Mouse (Mus musculus): ENCODE measurements at regions not wholly inside any gene's neighbourhood (a gene's known extent, or its start where the extent isn't known, plus 50 kb on each side); places are given as distances from the start of the nearest gene placed in this dataset.

DNA sequence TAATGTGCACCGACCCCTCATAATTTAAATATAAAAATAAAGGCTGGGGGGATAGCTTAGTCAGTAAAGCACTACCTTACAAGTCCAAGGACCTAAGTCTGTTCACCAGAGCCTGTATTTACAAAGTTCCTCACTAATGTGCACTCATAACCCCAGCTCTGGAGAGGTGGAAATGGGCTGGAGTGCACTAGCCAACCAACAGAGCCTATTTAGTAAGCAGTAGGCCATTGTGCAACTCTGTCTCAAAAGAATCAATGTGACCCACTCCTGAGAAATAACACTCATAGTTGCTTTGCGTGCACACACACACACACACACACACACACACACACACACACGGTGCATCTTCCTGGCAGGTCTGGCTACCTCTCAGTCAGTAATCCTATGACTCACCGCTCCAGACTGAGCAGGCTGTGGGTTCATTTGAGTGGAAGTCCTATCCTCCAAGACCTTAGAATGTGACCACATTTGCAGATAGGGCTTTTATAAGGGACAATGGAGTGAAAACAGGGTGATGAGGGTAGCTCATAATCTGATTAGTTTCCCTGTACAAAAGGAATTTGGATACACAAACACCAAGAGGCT, 256.9 kb downstream of the Bcor start:
- H3K4me1 ChIP-seq (ENCODE audit: control insufficient read depth, insufficient read depth, low read length) = no peaks in the 10 kb centered on the region
- H3K27me3 ChIP-seq (ENCODE audit: control insufficient read depth, insufficient read depth, low read length) = peaks cover 10% of the 10 kb centered on the region; the same call in 1 of the 2 replicates
- H3K36me3 ChIP-seq (ENCODE audit: control insufficient read depth, insufficient read depth, low read length) = no peaks in the 10 kb centered on the region
- H3K9me3 ChIP-seq (replicated peaks; ENCODE audit: control insufficient read depth, low read length) = no peaks in the 10 kb centered on the region
- no peak overlapping the region for H3K4me2 ChIP-seq
- H3K9ac ChIP-seq (ENCODE audit: low read depth, low read length) = no peak overlapping the region
- no peak overlapping the region for H3K4me3 ChIP-seq (ENCODE audit: low read depth, low read length)
- 87% methylated on average over 4 of the region's 4 CpGs for WGBS (ENCODE audit: insufficient replicate concordance)
- ATAC-seq (replicated peaks; ENCODE audit: insufficient number of reproducible peaks, low FRiP score, low TSS enrichment) = no peak
- H3K27ac ChIP-seq (ENCODE audit: low read depth, low read length) = no peak overlapping the region

DNA sequence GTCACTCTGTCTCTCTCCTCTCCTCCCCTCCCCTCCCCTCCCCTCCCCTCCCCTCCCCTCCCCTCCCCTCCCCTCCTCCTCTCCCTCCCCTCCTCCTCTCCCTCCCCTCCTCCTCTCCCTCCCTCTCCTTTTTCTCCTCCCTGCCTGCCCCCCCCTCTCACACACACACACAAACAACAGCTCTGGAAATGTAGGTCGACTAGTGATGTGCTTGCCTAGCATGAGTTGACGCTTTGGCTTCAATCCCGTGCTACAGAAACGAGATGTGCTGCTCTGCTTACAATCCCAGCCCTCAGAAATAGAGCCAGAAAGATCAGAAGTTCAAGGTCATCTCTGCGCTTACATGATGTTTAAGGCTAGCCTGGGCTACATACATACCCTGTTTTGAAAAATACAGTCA, 254.9 kb downstream of the Bcor start:
- no peak overlapping the region for H3K9ac ChIP-seq (ENCODE audit: low read depth, low read length)
- H3K4me2 ChIP-seq = no peak overlapping the region
- H3K9me3 ChIP-seq (replicated peaks; ENCODE audit: control insufficient read depth, low read length) = no peaks in the 10 kb centered on the region
- H3K4me3 ChIP-seq (ENCODE audit: low read depth, low read length) = no peak overlapping the region
- no peak for ATAC-seq (replicated peaks; ENCODE audit: insufficient number of reproducible peaks, low FRiP score, low TSS enrichment)
- WGBS (ENCODE audit: insufficient replicate concordance) = 61% methylated on average over 5 of the region's 5 CpGs
- no peak overlapping the region for H3K27ac ChIP-seq (ENCODE audit: low read depth, low read length)
- H3K27me3 ChIP-seq (ENCODE audit: control insufficient read depth, insufficient read depth, low read length) = peaks cover 10% of the 10 kb centered on the region; the same call in 1 of the 2 replicates
- no peaks in the 10 kb centered on the region for H3K4me1 ChIP-seq (ENCODE audit: control insufficient read depth, insufficient read depth, low read length)
- no peaks in the 10 kb centered on the region for H3K36me3 ChIP-seq (ENCODE audit: control insufficient read depth, insufficient read depth, low read length)

DNA sequence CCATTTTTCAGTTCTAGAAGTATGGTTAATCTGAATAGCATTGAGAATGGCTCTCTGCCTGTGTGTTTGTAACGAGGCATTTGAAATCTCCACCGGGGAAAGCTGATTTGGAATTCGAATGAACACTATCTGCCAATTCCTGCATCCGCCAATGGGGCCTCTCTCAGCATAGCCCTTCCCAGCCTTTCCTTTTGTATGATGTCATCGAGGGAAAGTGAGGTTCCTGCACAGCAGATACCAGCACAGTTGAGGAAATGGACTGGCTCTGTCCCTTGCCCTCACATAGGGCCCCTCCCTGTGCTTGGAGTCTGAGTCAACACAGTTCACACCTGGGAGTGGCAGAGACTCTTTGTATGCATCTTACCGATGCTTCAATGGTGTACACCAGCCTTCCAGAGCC, 253.0 kb downstream of the Bcor start:
- Histone ChIP-seq H3K27ac (ENCODE audit: low read depth, low read length) (no peak overlapping the region), H3K27me3 (ENCODE audit: control insufficient read depth, insufficient read depth, low read length) (peaks cover 13% of the 10 kb centered on the region), H3K9me3 (replicated peaks; ENCODE audit: control insufficient read depth, low read length) (no peaks in the 10 kb centered on the region), H3K4me1 (ENCODE audit: control insufficient read depth, insufficient read depth, low read length) (no peaks in the 10 kb centered on the region), H3K36me3 (ENCODE audit: control insufficient read depth, insufficient read depth, low read length) (no peaks in the 10 kb centered on the region), H3K4me3 (ENCODE audit: low read depth, low read length) (no peak overlapping the region), H3K4me2 (no peak overlapping the region), H3K9ac (ENCODE audit: low read depth, low read length) (no peak overlapping the region)
- ATAC-seq (replicated peaks; ENCODE audit: insufficient number of reproducible peaks, low FRiP score, low TSS enrichment) = no peak
- 54% methylated on average over 6 of the region's 6 CpGs for WGBS (ENCODE audit: insufficient replicate concordance)

GRCm38 (mm10) chrX:11915984-11916383, 244.2 kb downstream of the Bcor start:
- Histone ChIP-seq H3K4me2 (no peak overlapping the region), H3K27ac (ENCODE audit: low read depth, low read length) (no peak overlapping the region), H3K9ac (ENCODE audit: low read depth, low read length) (no peak overlapping the region), H3K36me3 (ENCODE audit: control insufficient read depth, insufficient read depth, low read length) (no peaks in the 10 kb centered on the region), H3K4me1 (ENCODE audit: control insufficient read depth, insufficient read depth, low read length) (no peaks in the 10 kb centered on the region), H3K4me3 (ENCODE audit: low read depth, low read length) (no peak overlapping the region), H3K9me3 (replicated peaks; ENCODE audit: control insufficient read depth, low read length) (no peaks in the 10 kb centered on the region), H3K27me3 (ENCODE audit: control insufficient read depth, insufficient read depth, low read length) (peaks cover 12% of the 10 kb centered on the region)
- ATAC-seq (replicated peaks; ENCODE audit: insufficient number of reproducible peaks, low FRiP score, low TSS enrichment) = no peak
- 85% methylated on average over 10 of the region's 10 CpGs for WGBS (ENCODE audit: insufficient replicate concordance)

- H3K4me2 ChIP-seq = no peak overlapping the region
- no peaks in the 10 kb centered on the region for H3K36me3 ChIP-seq (ENCODE audit: control insufficient read depth, insufficient read depth, low read length)
- ATAC-seq (replicated peaks; ENCODE audit: insufficient number of reproducible peaks, low FRiP score, low TSS enrichment) = no peak
- peaks cover 10% of the 10 kb centered on the region for H3K27me3 ChIP-seq (ENCODE audit: control insufficient read depth, insufficient read depth, low read length)
- no peaks in the 10 kb centered on the region for H3K9me3 ChIP-seq (replicated peaks; ENCODE audit: control insufficient read depth, low read length)
- no peak overlapping the region for H3K4me3 ChIP-seq (ENCODE audit: low read depth, low read length)
- no peak overlapping the region for H3K27ac ChIP-seq (ENCODE audit: low read depth, low read length)
- H3K4me1 ChIP-seq (ENCODE audit: control insufficient read depth, insufficient read depth, low read length) = no peaks in the 10 kb centered on the region
- no peak overlapping the region for H3K9ac ChIP-seq (ENCODE audit: low read depth, low read length)
- WGBS (ENCODE audit: insufficient replicate concordance) = 42% methylated on average over 2 of the region's 2 CpGs
These were observed 239.9 kb downstream of the Bcor start for GRCm38 (mm10) chrX:11920231-11920630.

DNA sequence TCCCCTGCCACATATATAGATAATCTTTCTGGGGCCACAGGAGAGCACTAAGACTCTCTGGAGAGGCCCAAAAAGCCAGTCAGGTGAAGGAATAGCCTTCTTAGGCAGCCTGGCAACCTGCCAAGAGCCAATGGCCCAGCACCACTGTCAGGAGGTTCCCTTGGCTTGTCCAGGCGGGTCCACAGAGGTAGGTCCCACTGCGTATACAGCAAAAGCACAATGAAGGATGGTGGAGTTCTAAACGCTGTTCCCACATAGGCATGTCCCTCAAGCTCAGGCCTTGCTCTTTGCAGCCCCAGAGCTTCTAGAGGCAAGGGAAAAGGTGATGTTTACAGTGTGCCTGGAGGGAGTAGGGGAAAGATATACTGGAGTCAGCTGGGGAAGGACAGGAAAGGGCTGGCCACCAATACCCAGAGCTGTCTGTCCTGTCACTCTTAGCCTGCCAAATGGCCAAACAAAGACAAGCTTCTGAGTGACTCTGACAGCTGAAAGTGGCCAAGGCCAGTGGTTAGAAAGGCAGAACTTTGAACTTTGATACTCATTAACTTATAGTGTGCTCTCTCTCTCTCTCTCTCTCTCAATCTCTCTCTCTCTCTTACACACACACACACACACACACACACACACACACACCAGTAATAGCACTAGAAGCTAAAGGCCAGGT, 235.4 kb downstream of the Bcor start:
- H3K4me2 ChIP-seq = no peak overlapping the region
- no peak for ATAC-seq (replicated peaks; ENCODE audit: insufficient number of reproducible peaks, low FRiP score, low TSS enrichment)
- no peaks in the 10 kb centered on the region for H3K9me3 ChIP-seq (replicated peaks; ENCODE audit: control insufficient read depth, low read length)
- H3K9ac ChIP-seq (ENCODE audit: low read depth, low read length) = no peak overlapping the region
- H3K27ac ChIP-seq (ENCODE audit: low read depth, low read length) = no peak overlapping the region
- H3K4me1 ChIP-seq (ENCODE audit: control insufficient read depth, insufficient read depth, low read length) = no peaks in the 10 kb centered on the region
- H3K36me3 ChIP-seq (ENCODE audit: control insufficient read depth, insufficient read depth, low read length) = no peaks in the 10 kb centered on the region
- WGBS (ENCODE audit: insufficient replicate concordance) = 69% methylated on average over 3 of the region's 3 CpGs
- H3K4me3 ChIP-seq (ENCODE audit: low read depth, low read length) = no peak overlapping the region
- peaks cover 3% of the 10 kb centered on the region; the same call in 1 of the 2 replicates for H3K27me3 ChIP-seq (ENCODE audit: control insufficient read depth, insufficient read depth, low read length)

GRCm38 (mm10) chrX:11926868-11927535, 233.2 kb downstream of the Bcor start:
- ATAC-seq (replicated peaks; ENCODE audit: insufficient number of reproducible peaks, low FRiP score, low TSS enrichment) = no peak
- H3K4me2 ChIP-seq = no peak overlapping the region
- no peak overlapping the region for H3K27ac ChIP-seq (ENCODE audit: low read depth, low read length)
- H3K27me3 ChIP-seq (ENCODE audit: control insufficient read depth, insufficient read depth, low read length) = peaks cover 6% of the 10 kb centered on the region; the same call in 1 of the 2 replicates
- no peaks in the 10 kb centered on the region for H3K36me3 ChIP-seq (ENCODE audit: control insufficient read depth, insufficient read depth, low read length)
- 43% methylated on average over 10 of the region's 10 CpGs for WGBS (ENCODE audit: insufficient replicate concordance)
- no peaks in the 10 kb centered on the region for H3K9me3 ChIP-seq (replicated peaks; ENCODE audit: control insufficient read depth, low read length)
- no peak overlapping the region for H3K4me3 ChIP-seq (ENCODE audit: low read depth, low read length)
- no peak overlapping the region for H3K9ac ChIP-seq (ENCODE audit: low read depth, low read length)
- no peaks in the 10 kb centered on the region for H3K4me1 ChIP-seq (ENCODE audit: control insufficient read depth, insufficient read depth, low read length)

DNA sequence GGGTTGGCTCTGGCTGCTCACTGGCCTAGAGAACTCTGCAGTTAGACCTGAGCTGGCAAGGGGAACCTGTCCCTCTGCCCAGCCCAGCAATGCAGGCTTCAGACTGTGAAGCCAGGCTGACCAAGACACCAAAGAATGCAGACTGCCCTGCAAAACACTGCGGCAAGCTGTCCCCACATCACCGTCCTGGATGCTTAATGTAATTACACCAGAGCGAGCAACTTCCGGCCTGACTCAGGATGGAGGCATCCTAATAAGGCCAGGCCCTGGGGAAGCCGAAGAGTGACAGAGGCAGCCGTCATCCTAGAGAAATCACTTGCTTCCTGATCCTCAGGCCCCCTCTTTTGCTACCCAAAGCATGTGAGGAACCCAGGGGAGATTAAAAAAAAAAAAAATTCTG, 230.7 kb downstream of the Bcor start:
- H3K36me3 ChIP-seq (ENCODE audit: control insufficient read depth, insufficient read depth, low read length) = no peaks in the 10 kb centered on the region
- H3K27me3 ChIP-seq (ENCODE audit: control insufficient read depth, insufficient read depth, low read length) = peaks cover 3% of the 10 kb centered on the region; the same call in 1 of the 2 replicates
- no peaks in the 10 kb centered on the region for H3K4me1 ChIP-seq (ENCODE audit: control insufficient read depth, insufficient read depth, low read length)
- no peak overlapping the region for H3K4me3 ChIP-seq (ENCODE audit: low read depth, low read length)
- no peak for ATAC-seq (replicated peaks; ENCODE audit: insufficient number of reproducible peaks, low FRiP score, low TSS enrichment)
- no peak overlapping the region for H3K27ac ChIP-seq (ENCODE audit: low read depth, low read length)
- 51% methylated on average over 6 of the region's 6 CpGs for WGBS (ENCODE audit: insufficient replicate concordance)
- no peak overlapping the region for H3K4me2 ChIP-seq
- H3K9me3 ChIP-seq (replicated peaks; ENCODE audit: control insufficient read depth, low read length) = no peaks in the 10 kb centered on the region
- no peak overlapping the region for H3K9ac ChIP-seq (ENCODE audit: low read depth, low read length)
